Comparison of ENCODE assay signal across 22 mouse cellular contexts in the genomic region with DNA sequence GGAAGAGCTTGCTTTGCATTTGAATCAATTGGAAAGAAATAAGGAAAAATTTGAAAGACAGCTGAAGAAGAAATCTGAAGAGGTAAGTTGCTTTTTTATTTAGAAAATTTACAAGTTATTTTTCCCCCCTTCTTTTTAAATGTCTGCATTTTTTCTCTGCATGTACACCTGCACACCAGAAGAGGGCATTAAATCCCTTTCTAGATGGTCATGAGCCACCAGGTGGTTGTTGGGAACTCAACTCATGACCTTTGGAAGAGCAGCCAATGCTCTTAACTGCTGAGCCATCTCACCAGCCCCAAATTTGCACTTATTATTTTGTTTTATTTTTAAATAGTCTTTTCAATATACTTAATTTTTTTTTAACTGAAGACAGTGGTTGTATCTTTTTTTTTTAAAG. TPM values are rescaled to one million over a fixed set of nuclear protein-coding genes. Genes with fewer than 3 reads are reported as not detected.
DNase-seq lines count a peak whose midpoint lies in the region; TF ChIP-seq lines count a peak whose summit lies in the region.
"Had no signal": no experiment of that assay in that cellular context is flagged by ENCODE, and none has a peak within 500 bp of the region (broad histone marks: within the 10 kb centered on the region; RNA-seq: fewer than 3 reads in every experiment).

No protein-coding gene starts in this region.

- peak; percentile 16; the same call in 1 of the 2 replicates for TF ChIP-seq CTCF in gastrocnemius, adult 2 months (IDR thresholded peaks at IDR 0.05)
- TF ChIP-seq CTCF in layer of hippocampus, adult 2 months (conservative IDR thresholded peaks at IDR 0.05) = peak; percentile 67
- peak in 1 of 2 experiments; percentile 57; a peak in 2 of 4 replicates for TF ChIP-seq CTCF in CH12.LX (conservative IDR thresholded peaks at IDR 0.05 in 1 of 2, IDR thresholded peaks at IDR 0.05 in 1 of 2; ENCODE audit: low read depth in 2 of 2, low read length in 2 of 2)

- no peak overlapping the region for H3K27ac ChIP-seq in gastrocnemius, adult 2 months
- no peak overlapping the region for H3K27ac ChIP-seq in layer of hippocampus, adult 2 months
- H3K27ac ChIP-seq in CH12.LX (ENCODE audit: insufficient read depth, low read depth) = no peak overlapping the region
- H3K27ac ChIP-seq: embryonic facial prominence, embryonic 15.5 days; heart, embryonic 10.5 days; hindbrain, embryonic 13.5 days; liver, embryonic 14.5 days; midbrain, embryonic 12.5 days; neural tube, embryonic 13.5 days had no signal

- DNase-seq in gastrocnemius, adult 2 months = no peak
- no peak for DNase-seq in gastrocnemius, postnatal 36 days
- no peak for DNase-seq in layer of hippocampus, adult 2 months (ENCODE audit: low spot score in 2 of 2)
- DNase-seq in layer of hippocampus, adult 18-20 months (ENCODE audit: low spot score in 2 of 2) = no peak
- peak; percentile 12 for DNase-seq in CH12.LX (ENCODE audit: extremely low read depth)
- DNase-seq in adipocyte (ENCODE audit: low spot score) = peak; percentile 36
- DNase-seq in frontal cortex, postnatal 14 days (ENCODE audit: low spot score in 2 of 2) = no peak
- no peak for DNase-seq in frontal cortex, postnatal 25 days (ENCODE audit: low spot score in 2 of 2)
- DNase-seq: adrenal gland, postnatal 36 days; cerebellum, adult 18-20 months; cerebellum, postnatal 36 days; gastrocnemius, postnatal 14 days; heart, postnatal 10 days; kidney, postnatal 25 days; layer of hippocampus, adult 9-11 months; thymus, postnatal 36 days had no signal

- intact Hi-C loops in gastrocnemius, adult 2 months (cut with DNase I) = no loop called here
- intact Hi-C loops in gastrocnemius, postnatal 36 days (cut with DNase I) = no loop called here

- H3K4me2 ChIP-seq in CH12.LX (ENCODE audit: insufficient read depth, low read depth, poor library complexity, severe bottlenecking) = no peak overlapping the region
- H3K4me2 ChIP-seq: embryonic facial prominence, embryonic 15.5 days; hindbrain, embryonic 13.5 days; midbrain, embryonic 12.5 days; neural tube, embryonic 13.5 days had no signal

- H3K4me1 ChIP-seq in CH12.LX (ENCODE audit: control insufficient read depth in 1 of 2, insufficient read depth in 2 of 2) = peaks cover 0 to 3% of the 10 kb centered on the region in 2 experiments; a peak in 1 of 4 replicates
- H3K4me1 ChIP-seq: embryonic facial prominence, embryonic 15.5 days; heart, embryonic 10.5 days; hindbrain, embryonic 13.5 days; midbrain, embryonic 12.5 days; neural tube, embryonic 13.5 days had no signal

- H3K9me3 ChIP-seq in CH12.LX (replicated peaks; ENCODE audit: low read length) = no peaks in the 10 kb centered on the region
- H3K9me3 ChIP-seq: embryonic facial prominence, embryonic 15.5 days; heart, embryonic 10.5 days; hindbrain, embryonic 13.5 days; midbrain, embryonic 12.5 days; neural tube, embryonic 13.5 days had no signal

- H3K79me2 ChIP-seq in CH12.LX (replicated peaks; ENCODE audit: control insufficient read depth, extremely low read depth, insufficient read depth, poor library complexity, severe bottlenecking) = no peaks in the 10 kb centered on the region

- dilution Hi-C loops in CH12.LX (cut with MboI; ENCODE audit: extremely low pct_ligation_motif_present, extremely low pct_unique_long_range_greater_than_20kb, low sequenced_read_pairs) = no loop called here

- no peak for TF ChIP-seq POLR2A in CH12.LX (IDR thresholded peaks at IDR 0.05; ENCODE audit: low read depth, low read length)

- H3K27me3 ChIP-seq in CH12.LX (replicated peaks) = no peaks in the 10 kb centered on the region
- H3K27me3 ChIP-seq: embryonic facial prominence, embryonic 15.5 days; hindbrain, embryonic 13.5 days; midbrain, embryonic 12.5 days; neural tube, embryonic 13.5 days had no signal

- no peak overlapping the region for H3K9ac ChIP-seq in CH12.LX (ENCODE audit: insufficient read depth, low read depth)
- H3K9ac ChIP-seq: embryonic facial prominence, embryonic 15.5 days; hindbrain, embryonic 13.5 days; liver, embryonic 14.5 days; midbrain, embryonic 12.5 days; neural tube, embryonic 13.5 days had no signal

- peak; percentile 49 for TF ChIP-seq RAD21 in CH12.LX (IDR thresholded peaks at IDR 0.05; ENCODE audit: low read depth, low read length)

- TF ChIP-seq EP300 in CH12.LX (IDR thresholded peaks at IDR 0.05; ENCODE audit: low read length) = no peak

- in situ Hi-C loops in CH12.LX (cut with MboI; ENCODE audit: low pct_ligation_motif_present, low pct_unique_long_range_greater_than_20kb, low sequenced_read_pairs) = no loop called here

- no peaks in the 10 kb centered on the region for H3K36me3 ChIP-seq in CH12.LX (replicated peaks in 1 of 2; ENCODE audit: control insufficient read depth in 1 of 2, insufficient read depth in 1 of 2, low read length in 1 of 2)
- H3K36me3 ChIP-seq: embryonic facial prominence, embryonic 15.5 days; heart, embryonic 10.5 days; hindbrain, embryonic 13.5 days; midbrain, embryonic 12.5 days; neural tube, embryonic 13.5 days had no signal

- no peak overlapping the region for H3K4me3 ChIP-seq in gastrocnemius, adult 2 months
- H3K4me3 ChIP-seq in layer of hippocampus, adult 2 months = no peak overlapping the region
- H3K4me3 ChIP-seq in CH12.LX (replicated peaks in 1 of 3; ENCODE audit: low read depth in 2 of 3, low read length in 2 of 3, poor library complexity in 1 of 3) = no peak overlapping the region
- H3K4me3 ChIP-seq: embryonic facial prominence, embryonic 15.5 days; heart, embryonic 10.5 days; hindbrain, embryonic 13.5 days; midbrain, embryonic 12.5 days; neural tube, embryonic 13.5 days had no signal

TF ChIP-seq in CH12.LX, 34 proteins besides CTCF, POLR2A, EP300 and RAD21:
- TF ChIP-seq USF2 (conservative IDR thresholded peaks at IDR 0.05; ENCODE audit: low read depth, low read length) (no peak), SMC3 (IDR thresholded peaks at IDR 0.05; ENCODE audit: low read depth, low read length) (peak; percentile 17; the same call in 1 of the 2 replicates)
TF ChIP-seq in CH12.LX: peak in this region for 1.

RNA-seq across cellular contexts. Expression of a gene that starts 56.3 kb away (rescaled TPM):
- not detected for total RNA-seq in gastrocnemius, adult 2 months (2021)
- total RNA-seq in gastrocnemius, postnatal 36 days (2021) = under 1 TPM; 0.07 to 0.36 TPM
- 1 to 10 TPM; 1.6 to 1.8 TPM for total RNA-seq in layer of hippocampus, adult 2 months (2021)
- 1 to 10 TPM; 1.1 to 1.4 TPM for total RNA-seq in layer of hippocampus, adult 18-20 months (2021)
- total RNA-seq in CH12.LX (2012; rRNA removed) = 2.3 and 4.7 TPM in 2 replicates
- total RNA-seq in CH12.LX (2014; rRNA removed) = 3.9 and 4.4 TPM in 2 replicates
- polyA plus RNA-seq in CH12.LX (2012; ENCODE audit: insufficient read length, low read depth) = 2.7 TPM in 2 replicates

RNA-seq across cellular contexts. Expression of a gene that starts 56.5 kb away (rescaled TPM):
- total RNA-seq in gastrocnemius, adult 2 months (2021) = 10 to 100 TPM; 26.3 to 33.1 TPM
- 10 to 100 TPM; 19.8 to 28.4 TPM for total RNA-seq in gastrocnemius, postnatal 36 days (2021)
- total RNA-seq in layer of hippocampus, adult 2 months (2021) = 10 to 100 TPM; 22.3 to 26.3 TPM
- 10 to 100 TPM; 25.1 to 29.3 TPM for total RNA-seq in layer of hippocampus, adult 18-20 months (2021)
- total RNA-seq in CH12.LX (2012; rRNA removed) = 72.5 and 74.6 TPM in 2 replicates
- total RNA-seq in CH12.LX (2014; rRNA removed) = 122 and 141 TPM in 2 replicates
- polyA plus RNA-seq in CH12.LX (2012; ENCODE audit: insufficient read length, low read depth) = 49.4 and 60.2 TPM in 2 replicates

Comparison
In these comparisons a context has a peak if more than half of its experiments do, and no peak if none do; other contexts are left out.
1. DNase-seq: peak in CH12.LX (single experiment) and adipocyte (single experiment); none in gastrocnemius, adult 2 months (single experiment), gastrocnemius, postnatal 36 days (0 of 2), layer of hippocampus, adult 2 months (0 of 2), layer of hippocampus, adult 18-20 months (0 of 2), frontal cortex, postnatal 14 days (0 of 2) and frontal cortex, postnatal 25 days (0 of 2).